Mouse (Mus musculus): ENCODE measurements around the gene E330034G19Rik. TPM values are rescaled to one million over a fixed set of nuclear protein-coding genes. Genes with fewer than 3 reads are reported as not detected.

Gene E330034G19Rik
- total RNA-seq (2014; rRNA removed): not detected in 2 replicates
- 0.11 TPM in 1 of 2 replicates, not detected in the other for polyA plus RNA-seq (2015; fragmentation: Nextera tagmentation; extraction: Ambion mirVana)

- Histone ChIP-seq H3K9me3 (ENCODE audit: low read length) (no peaks in the 10 kb centered on the region), H3K4me1 (ENCODE audit: insufficient read depth, low read length) (no peaks in the 10 kb centered on the region), H3K9ac (replicated peaks; ENCODE audit: low read length, poor library complexity, severe bottlenecking) (no peak within 1 kb of the TSS), H3K27ac (ENCODE audit: low read depth, low read length) (no peak within 1 kb of the TSS), H3K4me3 (ENCODE audit: low read depth, low read length) (no peak within 1 kb of the TSS), H3K4me2 (ENCODE audit: low read depth, low read length, poor library complexity, severe bottlenecking) (no peak within 1 kb of the TSS), H3K27me3 (ENCODE audit: insufficient read depth, low read length) (no peaks in the 10 kb centered on the region), H3K36me3 (ENCODE audit: insufficient read depth, low read length) (no peaks in the 10 kb centered on the region)
- no peak for ATAC-seq (ENCODE audit: low FRiP score)
- WGBS: 49% methylated on average over 3 of the region's 3 CpGs
- no peak for DNase-seq (ENCODE audit: low spot score)
- no peak for TF ChIP-seq CTCF (IDR thresholded peaks at IDR 0.05)
Measured at GRCm38 (mm10) chr14:24292914-24293313, at the start of gene E330034G19Rik. E330034G19Rik (plus strand) TSS chr14:24293214.

GRCm38 (mm10) chr14:24244330-24245176 is 48.5 kb upstream of the E330034G19Rik start:
- Histone ChIP-seq H3K9me3 (ENCODE audit: low read length) (no peaks in the 10 kb centered on the region), H3K27ac (ENCODE audit: low read depth, low read length) (peak overlapping the region; percentile 97), H3K36me3 (ENCODE audit: insufficient read depth, low read length) (peaks cover 4% of the 10 kb centered on the region; the same call in 1 of the 2 replicates), H3K4me2 (ENCODE audit: low read depth, low read length, poor library complexity, severe bottlenecking) (peak overlapping the region; percentile 90), H3K27me3 (ENCODE audit: insufficient read depth, low read length) (no peaks in the 10 kb centered on the region), H3K4me3 (ENCODE audit: low read depth, low read length) (peak overlapping the region; percentile 82), H3K9ac (replicated peaks; ENCODE audit: low read length, poor library complexity, severe bottlenecking) (peak overlapping the region; percentile 97), H3K4me1 (ENCODE audit: insufficient read depth, low read length) (peaks cover 12% of the 10 kb centered on the region)
- DNase-seq (ENCODE audit: low spot score) (peak; percentile 19), ATAC-seq (ENCODE audit: low FRiP score) (peak; percentile 71)
- under 1% methylated on average over 38 of the region's 40 CpGs for WGBS
- no peak for TF ChIP-seq CTCF (IDR thresholded peaks at IDR 0.05)

GRCm38 (mm10) chr14:24245177-24246081 is 47.6 kb upstream of the E330034G19Rik start, which contains the start of gene Dlg5:
Dlg5 (minus strand) TSS chr14:24245920.
- 1% methylated on average over 57 of the region's 98 CpGs for WGBS
- H3K36me3 ChIP-seq (ENCODE audit: insufficient read depth, low read length): peaks cover 4% of the 10 kb centered on the region; the same call in 1 of the 2 replicates
- TF ChIP-seq CTCF (IDR thresholded peaks at IDR 0.05): no peak
- peak; percentile 58 for DNase-seq (ENCODE audit: low spot score)
- ATAC-seq (ENCODE audit: low FRiP score): peak; percentile 83
- peak within 1 kb of the TSS; percentile 97 for H3K9ac ChIP-seq (replicated peaks; ENCODE audit: low read length, poor library complexity, severe bottlenecking)
- H3K4me2 ChIP-seq (ENCODE audit: low read depth, low read length, poor library complexity, severe bottlenecking): peak within 1 kb of the TSS; percentile 90
- peaks cover 12% of the 10 kb centered on the region for H3K4me1 ChIP-seq (ENCODE audit: insufficient read depth, low read length)
- H3K27ac ChIP-seq (ENCODE audit: low read depth, low read length): peak within 1 kb of the TSS; percentile 97
- H3K4me3 ChIP-seq (ENCODE audit: low read depth, low read length): peak within 1 kb of the TSS; percentile 82
- H3K9me3 ChIP-seq (ENCODE audit: low read length): no peaks in the 10 kb centered on the region
- no peaks in the 10 kb centered on the region for H3K27me3 ChIP-seq (ENCODE audit: insufficient read depth, low read length)

DNA sequence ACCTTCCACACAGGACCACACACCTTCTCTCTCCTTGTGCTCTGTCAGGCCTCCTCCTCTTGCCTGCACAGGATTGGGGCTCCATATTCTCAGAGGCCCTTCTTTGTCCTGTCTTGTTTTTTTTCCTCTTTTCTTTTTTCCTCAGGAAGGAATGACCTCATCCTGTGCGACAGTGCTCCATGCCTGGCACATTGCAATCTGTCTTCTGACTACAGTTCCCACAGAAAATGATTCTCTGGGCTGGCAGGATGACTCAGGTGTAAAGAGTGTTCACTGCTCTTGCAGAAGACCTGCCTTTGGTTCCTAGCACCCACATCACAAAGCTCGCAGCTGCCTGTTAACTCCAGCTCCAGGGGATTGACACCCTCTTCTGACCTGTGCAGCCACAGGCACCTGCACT is 43.1 kb upstream of the E330034G19Rik start:
- Histone ChIP-seq H3K9ac (replicated peaks; ENCODE audit: low read length, poor library complexity, severe bottlenecking) (no peak overlapping the region), H3K4me3 (ENCODE audit: low read depth, low read length) (no peak overlapping the region), H3K4me2 (ENCODE audit: low read depth, low read length, poor library complexity, severe bottlenecking) (no peak overlapping the region), H3K27me3 (ENCODE audit: insufficient read depth, low read length) (no peaks in the 10 kb centered on the region), H3K36me3 (ENCODE audit: insufficient read depth, low read length) (no peaks in the 10 kb centered on the region), H3K4me1 (ENCODE audit: insufficient read depth, low read length) (no peaks in the 10 kb centered on the region; the same call in 1 of the 2 replicates), H3K9me3 (ENCODE audit: low read length) (no peaks in the 10 kb centered on the region), H3K27ac (ENCODE audit: low read depth, low read length) (no peak overlapping the region)
- ATAC-seq (ENCODE audit: low FRiP score): no peak
- no peak for TF ChIP-seq CTCF (IDR thresholded peaks at IDR 0.05)
- no peak for DNase-seq (ENCODE audit: low spot score)
- WGBS: 71% methylated on average over 2 of the region's 2 CpGs

DNA sequence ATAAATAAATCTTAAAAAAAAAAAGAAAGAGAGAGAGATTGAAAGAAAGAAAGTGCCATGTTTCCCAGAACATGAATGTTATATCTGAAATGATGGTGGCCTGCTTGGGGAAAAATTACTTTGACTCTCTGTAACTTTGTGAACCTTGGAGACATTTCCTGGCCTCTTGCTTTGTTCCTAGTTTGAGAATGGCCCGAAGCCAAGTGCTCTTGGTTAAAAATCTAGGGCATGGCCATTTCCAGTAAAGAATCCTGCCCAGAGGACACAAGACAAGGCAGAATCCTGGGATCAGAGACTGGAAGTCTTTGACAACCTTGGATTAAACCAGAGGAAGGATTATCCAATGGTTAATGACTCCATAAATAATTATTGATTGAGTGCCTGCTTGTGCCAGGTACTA is 41.7 kb upstream of the E330034G19Rik start:
- no peak overlapping the region for H3K4me2 ChIP-seq (ENCODE audit: low read depth, low read length, poor library complexity, severe bottlenecking)
- H3K27ac ChIP-seq (ENCODE audit: low read depth, low read length): no peak overlapping the region
- no peak overlapping the region for H3K9ac ChIP-seq (replicated peaks; ENCODE audit: low read length, poor library complexity, severe bottlenecking)
- DNase-seq (ENCODE audit: low spot score): no peak
- H3K4me1 ChIP-seq (ENCODE audit: insufficient read depth, low read length): no peaks in the 10 kb centered on the region; the same call in 1 of the 2 replicates
- H3K4me3 ChIP-seq (ENCODE audit: low read depth, low read length): no peak overlapping the region
- WGBS: 68% methylated on average over 1 of the region's 1 CpGs
- H3K9me3 ChIP-seq (ENCODE audit: low read length): no peaks in the 10 kb centered on the region
- no peaks in the 10 kb centered on the region for H3K36me3 ChIP-seq (ENCODE audit: insufficient read depth, low read length)
- H3K27me3 ChIP-seq (ENCODE audit: insufficient read depth, low read length): no peaks in the 10 kb centered on the region
- no peak for TF ChIP-seq CTCF (IDR thresholded peaks at IDR 0.05)
- no peak for ATAC-seq (ENCODE audit: low FRiP score)
